Mouse (Mus musculus) testis, adult 2 months (tissue): ENCODE measurements around the gene Mbip. TPM values are rescaled to one million over a fixed set of nuclear protein-coding genes. Genes with fewer than 3 reads are reported as not detected.

Experiments used
- H3K27ac ChIP-seq: fragments of 200-500 bp; 2 replicates; pipeline ENCODE4 v1.5.1; 2012; ENCODE audit warnings: low read depth, low read length; ENCODE audit not compliant: control insufficient read depth, insufficient read depth
- H3K27me3 ChIP-seq: fragments of 200-500 bp; 2 replicates; pipeline ENCODE4 v1.6.1; 2012; ENCODE audit warnings: mild to moderate bottlenecking, low read length, moderate library complexity; ENCODE audit not compliant: control insufficient read depth, insufficient read depth
- H3K36me3 ChIP-seq: fragments of 200-500 bp; 2 replicates; pipeline ENCODE4 v1.6.1; 2012; ENCODE audit warnings: mild to moderate bottlenecking, low read length; ENCODE audit not compliant: control insufficient read depth, insufficient read depth
- H3K4me1 ChIP-seq: fragments of 200-500 bp; 2 replicates; pipeline ENCODE4 v1.6.1; 2012; ENCODE audit warnings: low read length; ENCODE audit not compliant: control insufficient read depth, insufficient read depth
- H3K4me3 ChIP-seq: fragments of 200-500 bp; 2 replicates; pipeline ENCODE4 v1.5.1; 2012; ENCODE audit warnings: low read depth, mild to moderate bottlenecking, low read length, moderate library complexity, mixed read lengths; ENCODE audit not compliant: control insufficient read depth
- CTCF ChIP-seq: fragments of 200-500 bp; IDR thresholded peaks from 2 replicates; pipeline ENCODE4 v1.5.1; 2012; ENCODE audit warnings: low read depth, mild to moderate bottlenecking, inconsistent platforms, low read length, moderate library complexity; ENCODE audit not compliant: control insufficient read depth, insufficient read depth, insufficient replicate concordance
- POLR2A ChIP-seq: fragments of 200-500 bp; IDR thresholded peaks from 2 replicates; pipeline ENCODE4 v1.6.1; 2012; ENCODE audit warnings: low read depth, mild to moderate bottlenecking, inconsistent platforms, low read length, moderate library complexity; ENCODE audit not compliant: control insufficient read depth
- polyA plus RNA-seq: library from polyadenylated mRNA; depleted of rRNA; stranded (reverse); fragments of >200 nt; gene quantifications from 2 replicates; pipeline ENCODE4 v1.2.3, GENCODE M21; 2012

Mbip gene
- polyA plus RNA-seq, 1 experiment: 10.1 TPM

DNA sequence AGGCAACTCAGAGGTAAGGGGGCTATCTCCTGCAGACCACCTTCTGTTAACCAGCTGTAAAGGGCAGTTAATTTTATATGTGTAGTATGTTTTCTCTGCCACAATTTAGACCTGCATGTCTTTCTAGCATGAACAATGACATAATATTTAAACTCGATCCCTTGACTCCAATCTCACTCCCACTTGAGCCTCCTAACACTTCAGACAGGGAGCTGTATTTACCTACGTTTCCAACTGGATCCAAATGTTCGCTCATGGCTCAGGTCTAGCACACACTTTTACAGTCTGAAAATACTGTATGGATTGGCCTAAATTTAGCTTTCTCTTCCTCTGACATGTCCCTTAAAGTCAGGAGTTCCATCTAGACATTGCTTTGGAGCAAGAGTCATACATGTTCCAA lies 13.2 kb downstream of the Mbip start:
- TF ChIP-seq CTCF: no peak
- no peaks in the 10 kb centered on the region; the same call in 1 of the 2 replicates for H3K36me3 ChIP-seq

GRCm38 (mm10) chr12:56327448-56327998 lies 18.2 kb downstream of the Mbip start:
- no peaks in the 10 kb centered on the region for H3K27me3 ChIP-seq
- no peaks in the 10 kb centered on the region for H3K4me1 ChIP-seq
- TF ChIP-seq CTCF (no peak), POLR2A (no peak)
- H3K36me3 ChIP-seq: no peaks in the 10 kb centered on the region
- H3K4me3 ChIP-seq: no peak overlapping the region
- no peak overlapping the region for H3K27ac ChIP-seq

More for the DNA sequence above, 13.2 kb downstream of the Mbip start:
- Histone ChIP-seq H3K27ac (no peak overlapping the region), H3K27me3 (no peaks in the 10 kb centered on the region), H3K4me1 (no peaks in the 10 kb centered on the region), H3K4me3 (no peak overlapping the region)

- no peaks in the 10 kb centered on the region for H3K4me1 ChIP-seq
- TF ChIP-seq CTCF (no peak), POLR2A (no peak)
- no peaks in the 10 kb centered on the region for H3K27me3 ChIP-seq
- H3K36me3 ChIP-seq: no peaks in the 10 kb centered on the region
- no peak overlapping the region for H3K27ac ChIP-seq
- no peak overlapping the region for H3K4me3 ChIP-seq
These were observed 19.8 kb downstream of the Mbip start for GRCm38 (mm10) chr12:56325851-56326250.

DNA sequence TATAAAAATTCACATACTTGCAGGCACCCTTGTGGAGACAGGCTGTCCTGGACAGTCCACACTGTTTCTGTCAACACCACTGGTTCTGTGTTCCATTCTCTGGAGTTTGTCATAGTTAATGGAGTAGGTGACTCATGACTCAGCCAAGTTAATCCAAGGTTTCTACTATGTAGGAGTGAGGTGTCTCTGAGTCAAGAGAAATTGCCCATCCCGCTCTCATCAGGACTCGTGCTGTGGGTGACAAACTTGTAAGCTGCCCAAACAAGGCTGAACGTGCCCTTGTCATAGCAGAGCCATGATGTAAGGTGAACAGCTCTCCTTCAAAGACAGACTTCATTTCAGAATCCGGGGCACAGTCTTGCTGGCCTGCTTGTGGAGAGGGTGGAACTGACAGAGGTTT lies 26.8 kb downstream of the Mbip start:
- Histone ChIP-seq H3K36me3 (no peaks in the 10 kb centered on the region), H3K27me3 (no peaks in the 10 kb centered on the region), H3K4me1 (no peaks in the 10 kb centered on the region), H3K27ac (no peak overlapping the region), H3K4me3 (no peak overlapping the region)
- TF ChIP-seq POLR2A (no peak), CTCF (no peak)

DNA sequence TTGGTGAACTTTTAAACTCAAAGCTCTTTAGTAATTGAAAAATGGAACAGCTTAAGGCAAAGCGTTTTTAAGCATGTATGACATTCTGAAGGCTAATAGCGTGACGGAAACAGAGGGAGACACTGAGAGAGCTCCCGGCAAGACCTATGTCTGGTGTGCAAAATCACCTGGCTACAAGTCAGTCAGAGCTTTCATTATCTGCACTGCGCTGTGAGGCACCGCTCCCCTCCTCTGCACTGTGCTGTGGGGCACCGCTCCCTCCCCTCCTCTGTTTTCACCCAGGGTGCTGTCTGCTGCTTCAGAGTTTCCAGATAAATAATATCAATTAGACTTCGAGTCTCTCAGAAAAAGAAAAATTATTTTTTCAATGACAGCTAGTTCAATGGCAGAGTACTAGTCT lies 27.6 kb downstream of the Mbip start:
- Histone ChIP-seq H3K4me3 (no peak overlapping the region), H3K27ac (no peak overlapping the region), H3K36me3 (no peaks in the 10 kb centered on the region), H3K27me3 (no peaks in the 10 kb centered on the region), H3K4me1 (no peaks in the 10 kb centered on the region)
- TF ChIP-seq POLR2A (no peak), CTCF (no peak)

GRCm38 (mm10) chr12:56305758-56306157 lies 39.9 kb downstream of the Mbip start:
- Histone ChIP-seq H3K36me3 (no peaks in the 10 kb centered on the region), H3K27me3 (no peaks in the 10 kb centered on the region), H3K27ac (no peak overlapping the region), H3K4me1 (no peaks in the 10 kb centered on the region), H3K4me3 (no peak overlapping the region)
- no peak for TF ChIP-seq CTCF
- TF ChIP-seq POLR2A: no peak

- no peak overlapping the region for H3K4me3 ChIP-seq
- peaks cover 5% of the 10 kb centered on the region for H3K4me1 ChIP-seq
- H3K27me3 ChIP-seq: no peaks in the 10 kb centered on the region
- no peak overlapping the region for H3K27ac ChIP-seq
- H3K36me3 ChIP-seq: no peaks in the 10 kb centered on the region
- no peak for TF ChIP-seq POLR2A
- no peak for TF ChIP-seq CTCF
These were observed 43.2 kb downstream of the Mbip start for GRCm38 (mm10) chr12:56302321-56303017.
